Mouse (Mus musculus) midbrain, embryonic 15.5 days (tissue): ENCODE results near the gene Plet1. TPM values are rescaled to one million over a fixed set of nuclear protein-coding genes. Genes with fewer than 3 reads are reported as not detected.

ENCODE experiments used
- ATAC-seq: fragments of 200-750 bp; cut with Nextera tagmentation; replicated peaks from 2 replicates; pipeline ENCODE4 v1.8.0; 2017; ENCODE audit warnings: moderate TSS enrichment
- H3K27ac ChIP-seq: fragments of 300-500 bp; sonication (generic); 2 replicates; pipeline ENCODE4 v1.5.1; 2015; ENCODE audit warnings: mild to moderate bottlenecking, inconsistent platforms
- H3K27me3 ChIP-seq: fragments of 300-500 bp; sonication (generic); replicated peaks from 2 replicates; pipeline ENCODE4 v1.6.1; 2015; ENCODE audit warnings: inconsistent platforms
- H3K36me3 ChIP-seq: fragments of 300-500 bp; sonication (generic); replicated peaks from 2 replicates; pipeline ENCODE4 v1.6.1; 2015; ENCODE audit warnings: inconsistent platforms
- H3K4me1 ChIP-seq: fragments of 300-500 bp; sonication (generic); 2 replicates; pipeline ENCODE4 v1.6.1; 2015; ENCODE audit warnings: inconsistent platforms
- H3K4me2 ChIP-seq: fragments of 300-500 bp; sonication (generic); 2 replicates; pipeline ENCODE4 v1.6.1; 2015; ENCODE audit warnings: inconsistent platforms, mild to moderate bottlenecking, moderate library complexity
- H3K4me3 ChIP-seq: fragments of 300-500 bp; sonication (generic); 2 replicates; pipeline ENCODE4 v1.5.1; 2015; ENCODE audit warnings: mild to moderate bottlenecking, inconsistent platforms
- H3K9ac ChIP-seq: fragments of 300-500 bp; sonication (generic); 2 replicates; pipeline ENCODE4 v1.6.1; 2015; ENCODE audit warnings: mild to moderate bottlenecking, inconsistent platforms
- H3K9me3 ChIP-seq: fragments of 300-500 bp; sonication (generic); 2 replicates; pipeline ENCODE4 v1.6.1; 2016; ENCODE audit warnings: inconsistent platforms
- WGBS: fragments of 180-500 bp; shearing (Covaris S2); methylation state at CpG from one replicate; pipeline ENCODE4 v1.1.7; 2015; ENCODE audit warnings: mixed read lengths; 5-methylcytosine and 5-hydroxymethylcytosine counted together
- polyA plus RNA-seq: library from polyadenylated mRNA; unstranded; fragments of >200 nt; fragmentation: Nextera tagmentation; extraction: Ambion mirVana; gene quantifications from 2 replicates; pipeline ENCODE4 v1.2.1, GENCODE M21; 2015

Gene Plet1
- polyA plus RNA-seq, 1 experiment from 2014 or later, result 0.63 TPM

GRCm38 (mm10) chr9:50497076-50497475 lies 2.8 kb downstream of the Plet1 start:
- H3K4me1 ChIP-seq, result peaks cover 14% of the 10 kb centered on the region
- H3K4me2 ChIP-seq, result no peak overlapping the region
- WGBS, result 85% methylated on average over 6 of the region's 6 CpGs
- no peak overlapping the region for H3K9ac ChIP-seq
- no peak for ATAC-seq
- H3K36me3 ChIP-seq, result no peaks in the 10 kb centered on the region
- no peaks in the 10 kb centered on the region for H3K27me3 ChIP-seq
- no peaks in the 10 kb centered on the region for H3K9me3 ChIP-seq
- no peak overlapping the region for H3K4me3 ChIP-seq
- H3K27ac ChIP-seq, result no peak overlapping the region

DNA sequence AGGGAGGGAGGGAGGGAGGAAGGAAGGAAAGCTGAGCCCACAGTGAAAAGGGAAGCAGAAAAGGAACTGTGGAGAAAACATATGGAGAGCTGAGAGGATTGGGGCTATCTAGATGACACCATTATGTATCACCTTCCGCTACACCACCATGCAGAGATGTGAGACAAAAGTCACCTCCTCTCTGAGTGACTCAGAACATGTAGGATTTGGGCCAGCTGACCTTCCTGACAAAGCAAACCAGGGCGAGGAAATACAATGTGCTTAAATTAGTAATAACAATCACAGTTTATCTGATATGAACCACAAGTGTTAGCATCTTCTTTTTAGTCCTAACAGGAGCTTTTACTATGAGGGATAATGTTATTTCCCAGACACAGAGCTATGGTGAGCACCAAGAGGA lies 3.2 kb downstream of the Plet1 start:
- Histone ChIP-seq H3K4me1 (peaks cover 14% of the 10 kb centered on the region), H3K36me3 (no peaks in the 10 kb centered on the region), H3K9ac (no peak overlapping the region), H3K4me2 (no peak overlapping the region), H3K27ac (no peak overlapping the region), H3K9me3 (no peaks in the 10 kb centered on the region), H3K27me3 (no peaks in the 10 kb centered on the region), H3K4me3 (no peak overlapping the region)
- WGBS, result 85% methylated on average over 2 of the region's 2 CpGs
- no peak for ATAC-seq

GRCm38 (mm10) chr9:50498815-50499214 lies 4.5 kb downstream of the Plet1 start:
- Histone ChIP-seq H3K27me3 (no peaks in the 10 kb centered on the region), H3K4me3 (no peak overlapping the region), H3K4me1 (peaks cover 14% of the 10 kb centered on the region), H3K9me3 (no peaks in the 10 kb centered on the region), H3K4me2 (no peak overlapping the region), H3K9ac (no peak overlapping the region), H3K36me3 (no peaks in the 10 kb centered on the region), H3K27ac (no peak overlapping the region)
- no peak for ATAC-seq
- 85% methylated on average over 16 of the region's 16 CpGs for WGBS

DNA sequence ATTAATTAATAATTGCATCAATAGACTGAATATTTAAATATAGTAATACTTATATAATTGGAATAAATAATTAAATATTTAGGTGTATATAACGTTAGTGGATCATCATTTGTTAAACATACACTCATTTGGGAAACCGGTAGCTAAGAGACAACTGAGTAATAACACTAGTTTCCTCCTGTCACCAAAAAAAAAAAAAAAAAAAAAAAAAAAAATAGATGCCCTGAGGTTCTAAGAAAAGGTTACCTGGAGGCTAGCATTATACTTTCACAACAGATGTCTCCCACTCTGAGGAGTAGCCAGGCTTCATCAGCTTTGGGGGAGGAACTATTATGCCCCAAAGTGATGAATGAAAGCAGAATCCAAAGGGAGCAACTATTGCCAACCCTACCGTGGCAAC lies 5.5 kb downstream of the Plet1 start:
- peaks cover 14% of the 10 kb centered on the region for H3K4me1 ChIP-seq
- ATAC-seq, result no peak
- WGBS, result 86% methylated on average over 3 of the region's 3 CpGs
- no peaks in the 10 kb centered on the region for H3K27me3 ChIP-seq
- no peaks in the 10 kb centered on the region for H3K36me3 ChIP-seq
- H3K4me2 ChIP-seq, result no peak overlapping the region
- no peak overlapping the region for H3K9ac ChIP-seq
- H3K27ac ChIP-seq, result no peak overlapping the region
- no peak overlapping the region for H3K4me3 ChIP-seq
- H3K9me3 ChIP-seq, result no peaks in the 10 kb centered on the region

GRCm38 (mm10) chr9:50500467-50500973 lies 6.2 kb downstream of the Plet1 start:
- Histone ChIP-seq H3K4me1 (peaks cover 14% of the 10 kb centered on the region), H3K9me3 (no peaks in the 10 kb centered on the region), H3K36me3 (no peaks in the 10 kb centered on the region), H3K9ac (no peak overlapping the region), H3K27me3 (no peaks in the 10 kb centered on the region), H3K4me2 (peak overlapping the region; percentile 47), H3K4me3 (peak overlapping the region; percentile 35), H3K27ac (no peak overlapping the region)
- 0 out of 2 replicates have a peak, but pooled peaks have one; percentile 30 for ATAC-seq
- WGBS, result 74% methylated on average over 15 of the region's 15 CpGs

- H3K4me1 ChIP-seq, result peaks cover 10% of the 10 kb centered on the region
- 25% methylated on average over 14 of the region's 14 CpGs for WGBS
- H3K27ac ChIP-seq, result peak overlapping the region; percentile 63
- no peaks in the 10 kb centered on the region for H3K9me3 ChIP-seq
- H3K9ac ChIP-seq, result no peak overlapping the region
- peak overlapping the region; percentile 47 for H3K4me2 ChIP-seq
- H3K27me3 ChIP-seq, result no peaks in the 10 kb centered on the region
- peak; percentile 75 for ATAC-seq
- no peaks in the 10 kb centered on the region for H3K36me3 ChIP-seq
- peak overlapping the region; percentile 35 for H3K4me3 ChIP-seq
Observed at GRCm38 (mm10) chr9:50500974-50501501, 6.7 kb downstream of the Plet1 start.

DNA sequence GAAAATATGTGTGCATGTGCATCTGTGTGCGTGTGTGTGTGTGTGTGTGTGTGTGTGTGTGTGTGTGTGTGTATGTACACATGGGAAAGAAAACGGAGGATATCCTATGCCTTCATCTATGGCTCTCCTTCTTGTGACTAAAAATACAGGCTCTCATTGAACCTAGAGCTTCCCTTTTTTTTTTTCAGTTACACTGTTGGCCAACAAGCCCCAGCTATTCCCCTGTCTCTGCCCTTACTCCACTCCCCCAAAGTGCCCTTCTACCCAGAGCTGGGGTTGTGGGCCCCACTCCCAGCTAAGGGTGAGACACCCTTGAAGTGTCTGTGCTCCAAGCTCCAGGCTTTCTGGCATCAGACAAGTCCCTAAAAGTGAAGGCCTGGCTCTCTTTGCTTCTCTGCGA lies 8.6 kb downstream of the Plet1 start:
- no peak overlapping the region for H3K27ac ChIP-seq
- no peak overlapping the region for H3K4me3 ChIP-seq
- no peaks in the 10 kb centered on the region for H3K36me3 ChIP-seq
- ATAC-seq, result no peak
- WGBS, result 93% methylated on average over 3 of the region's 3 CpGs
- no peak overlapping the region for H3K4me2 ChIP-seq
- no peaks in the 10 kb centered on the region for H3K4me1 ChIP-seq
- no peak overlapping the region for H3K9ac ChIP-seq
- H3K9me3 ChIP-seq, result no peaks in the 10 kb centered on the region
- H3K27me3 ChIP-seq, result no peaks in the 10 kb centered on the region

DNA sequence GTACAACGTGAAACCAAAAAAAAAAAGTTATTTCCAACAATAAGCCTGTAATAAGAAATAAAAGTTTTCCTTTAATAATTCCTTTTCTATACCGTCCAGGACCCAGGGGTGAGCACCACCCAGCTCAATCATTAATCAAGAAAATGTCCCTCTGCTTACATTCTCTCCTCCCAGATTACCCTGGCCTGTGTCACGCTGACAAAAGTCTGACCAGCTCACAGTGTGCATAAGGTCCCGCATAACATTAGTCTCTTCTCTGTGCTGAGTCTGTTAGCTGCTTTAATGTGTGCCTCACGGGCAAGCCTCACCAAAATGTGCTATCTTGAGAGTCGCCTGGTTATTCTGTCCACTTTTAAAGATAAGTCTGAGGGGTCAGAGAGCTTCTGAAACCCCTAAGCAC lies 11.1 kb downstream of the Plet1 start:
- 63% methylated on average over 6 of the region's 6 CpGs for whole genome bisulfite sequencing
- Histone ChIP-seq H3K27ac (no peak overlapping the region), H3K36me3 (no peaks in the 10 kb centered on the region), H3K4me2 (no peak overlapping the region), H3K9me3 (no peaks in the 10 kb centered on the region), H3K4me3 (no peak overlapping the region), H3K27me3 (no peaks in the 10 kb centered on the region), H3K9ac (no peak overlapping the region), H3K4me1 (no peaks in the 10 kb centered on the region)
- ATAC-seq, result no peak

GRCm38 (mm10) chr9:50507570-50507969 lies 13.2 kb downstream of the Plet1 start:
- Histone ChIP-seq H3K9me3 (no peaks in the 10 kb centered on the region), H3K4me2 (no peak overlapping the region), H3K9ac (no peak overlapping the region), H3K4me3 (no peak overlapping the region), H3K36me3 (no peaks in the 10 kb centered on the region), H3K4me1 (no peaks in the 10 kb centered on the region), H3K27me3 (no peaks in the 10 kb centered on the region), H3K27ac (no peak overlapping the region)
- ATAC-seq, result no peak
- WGBS, result 78% methylated on average over 7 of the region's 7 CpGs

DNA sequence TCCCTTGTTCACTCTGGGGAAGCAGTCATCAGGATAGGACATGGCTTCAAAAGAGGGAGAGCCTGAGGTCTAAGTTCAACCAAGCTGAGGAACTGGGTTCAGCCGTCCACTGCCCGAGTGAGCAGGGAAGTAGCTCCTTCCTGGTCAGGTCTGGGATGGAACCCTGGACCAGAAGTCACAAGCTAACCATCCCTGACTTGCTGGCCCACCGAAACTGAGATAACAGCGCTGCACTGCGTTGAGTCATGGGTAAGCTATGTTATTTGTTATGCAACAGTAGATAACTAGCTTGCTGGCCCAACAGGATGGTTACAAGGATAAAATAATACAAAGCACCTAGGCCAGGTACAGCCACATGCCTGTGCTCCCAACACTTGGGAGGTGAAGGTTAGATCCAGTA lies 21.1 kb downstream of the Plet1 start:
- H3K4me1 ChIP-seq, result no peaks in the 10 kb centered on the region
- no peak for ATAC-seq
- 91% methylated on average over 5 of the region's 5 CpGs for WGBS

GRCm38 (mm10) chr9:50518781-50519180 lies 24.5 kb downstream of the Plet1 start:
- ATAC-seq, result no peak
- WGBS, result 10% methylated on average over 2 of the region's 2 CpGs

More for the DNA sequence above, 21.1 kb downstream of the Plet1 start:
- H3K4me3 ChIP-seq, result no peak overlapping the region
- no peaks in the 10 kb centered on the region for H3K9me3 ChIP-seq
- no peak overlapping the region for H3K27ac ChIP-seq
- H3K9ac ChIP-seq, result no peak overlapping the region
- H3K4me2 ChIP-seq, result no peak overlapping the region
- no peaks in the 10 kb centered on the region for H3K36me3 ChIP-seq
- no peaks in the 10 kb centered on the region for H3K27me3 ChIP-seq

DNA sequence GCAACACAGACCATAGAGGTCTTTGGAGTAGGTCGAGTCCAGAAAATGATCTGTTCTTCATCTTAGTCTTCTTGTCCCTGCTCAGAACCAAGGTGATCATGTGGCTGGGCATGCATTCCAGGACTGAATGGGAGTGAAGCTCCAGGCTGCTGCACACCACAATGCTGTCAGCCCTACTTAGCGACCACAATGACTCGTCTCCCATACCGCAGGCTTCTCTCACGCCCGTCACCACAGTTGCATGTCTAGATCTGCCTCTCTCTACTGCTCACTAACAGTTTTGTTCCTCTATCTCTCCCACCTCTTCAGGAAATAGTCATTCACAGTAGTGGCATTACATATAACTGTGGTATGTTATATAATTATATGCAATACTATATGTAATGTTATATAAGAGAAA lies 26.4 kb downstream of the Plet1 start:
- Histone ChIP-seq H3K4me1 (no peaks in the 10 kb centered on the region), H3K9me3 (no peaks in the 10 kb centered on the region), H3K27me3 (no peaks in the 10 kb centered on the region), H3K4me3 (no peak overlapping the region), H3K4me2 (no peak overlapping the region), H3K9ac (no peak overlapping the region), H3K36me3 (no peaks in the 10 kb centered on the region), H3K27ac (no peak overlapping the region)
- WGBS, result 85% methylated on average over 6 of the region's 6 CpGs
- ATAC-seq, result no peak

More at GRCm38 (mm10) chr9:50518781-50519180, 24.5 kb downstream of the Plet1 start:
- Histone ChIP-seq H3K27ac (no peak overlapping the region), H3K4me2 (no peak overlapping the region), H3K4me3 (no peak overlapping the region), H3K9ac (no peak overlapping the region), H3K36me3 (no peaks in the 10 kb centered on the region), H3K9me3 (no peaks in the 10 kb centered on the region), H3K27me3 (no peaks in the 10 kb centered on the region), H3K4me1 (no peaks in the 10 kb centered on the region)

DNA sequence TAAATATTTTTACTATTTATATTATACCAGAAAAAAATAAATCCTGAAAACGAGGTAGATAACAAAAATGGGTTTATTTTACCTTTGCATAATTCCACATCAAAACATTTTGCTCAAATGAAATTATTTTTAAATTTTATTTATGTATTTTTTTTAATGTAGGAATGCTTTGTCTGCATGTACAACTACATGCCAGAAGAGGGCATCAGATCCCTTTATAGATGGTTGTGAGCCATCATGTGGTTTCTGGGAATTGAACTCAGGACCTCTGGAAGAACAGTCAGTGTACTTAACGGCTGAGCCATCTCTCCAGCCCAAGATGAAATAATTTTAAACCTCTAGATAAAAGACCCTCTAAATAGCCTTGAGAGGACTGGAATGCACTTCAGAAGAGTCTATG lies 27.2 kb downstream of the Plet1 start:
- Histone ChIP-seq H3K9ac (no peak overlapping the region), H3K27me3 (no peaks in the 10 kb centered on the region), H3K36me3 (no peaks in the 10 kb centered on the region), H3K4me2 (no peak overlapping the region), H3K4me3 (no peak overlapping the region), H3K4me1 (peaks cover under 1% of the 10 kb centered on the region; the same call in 1 of the 2 replicates), H3K9me3 (no peaks in the 10 kb centered on the region), H3K27ac (no peak overlapping the region)
- ATAC-seq, result no peak
- 63% methylated on average over 2 of the region's 2 CpGs for WGBS
